Mouse (Mus musculus) layer of hippocampus, postnatal 10 days (tissue): ENCODE results near the gene Acbd5. TPM values are rescaled to one million over a fixed set of nuclear protein-coding genes. Genes with fewer than 3 reads are reported as not detected.

Experiments
- DNase-seq, 2 experiments: peaks; one replicate each; pipeline ENCODE4 v3.0.0; 2021; ENCODE audit warnings: low spot score in 2 of 2
- total RNA-seq, 2 experiments: library from RNA; stranded (reverse); gene quantifications; 2 replicates each; pipeline ENCODE4 v1.2.3; 2021

Gene Acbd5
- total RNA-seq, 2 experiments from 2014 or later: 68.9 to 80.7 TPM

- DNase-seq: no peak
Observed at GRCm38 (mm10) chr2:23068370-23068737, 387 bp downstream of the Acbd5 start.

- peak; percentile 93 to 95 for DNase-seq
Observed at GRCm38 (mm10) chr2:23068894-23069744, 1.2 kb downstream of the Acbd5 start.

GRCm38 (mm10) chr2:23070491-23070890, 2.5 kb downstream of the Acbd5 start:
- no peak for DNase-seq

DNA sequence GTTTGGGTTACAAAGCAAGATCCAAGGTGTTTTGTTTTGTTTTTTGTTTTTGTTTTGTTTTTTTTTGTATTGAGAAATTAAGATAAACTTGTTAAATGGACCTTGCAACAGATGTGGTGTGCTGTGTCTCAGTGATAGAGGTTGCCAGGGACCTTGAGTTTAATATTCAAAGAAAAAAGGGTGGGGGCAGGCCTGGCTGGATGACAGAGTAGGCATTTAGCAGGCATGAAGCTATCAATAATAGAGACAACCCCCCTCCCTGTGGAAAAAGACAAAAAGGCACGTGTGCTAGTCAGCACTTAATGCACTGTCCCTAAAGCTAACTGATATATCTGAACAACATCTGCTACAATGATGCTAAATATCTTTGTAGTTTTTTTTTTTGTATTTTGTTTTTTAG, 3.4 kb downstream of the Acbd5 start:
- no peak for DNase-seq

DNA sequence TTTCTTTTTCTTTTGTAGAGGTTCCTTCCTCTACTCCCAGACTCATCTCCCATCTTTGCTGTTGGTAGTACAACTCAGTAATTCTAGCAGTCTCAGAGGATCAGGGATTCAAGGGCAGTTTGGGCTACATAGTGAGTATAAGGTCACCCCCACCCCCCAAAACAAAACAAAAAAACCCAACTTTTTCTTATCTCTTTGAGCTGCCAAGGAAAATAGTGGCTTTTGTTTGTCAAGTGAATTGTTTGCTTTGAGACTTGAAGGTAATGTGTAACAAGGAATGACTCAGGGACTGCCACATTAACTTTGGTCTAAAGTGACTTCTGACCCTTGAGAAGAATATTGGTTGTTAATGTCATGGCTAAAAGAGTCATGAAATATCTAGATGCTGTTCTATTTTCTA, 7.9 kb downstream of the Acbd5 start:
- DNase-seq: no peak

GRCm38 (mm10) chr2:23076783-23077182, 8.8 kb downstream of the Acbd5 start:
- DNase-seq: no peak

GRCm38 (mm10) chr2:23077693-23078092, 9.7 kb downstream of the Acbd5 start:
- DNase-seq: no peak

DNA sequence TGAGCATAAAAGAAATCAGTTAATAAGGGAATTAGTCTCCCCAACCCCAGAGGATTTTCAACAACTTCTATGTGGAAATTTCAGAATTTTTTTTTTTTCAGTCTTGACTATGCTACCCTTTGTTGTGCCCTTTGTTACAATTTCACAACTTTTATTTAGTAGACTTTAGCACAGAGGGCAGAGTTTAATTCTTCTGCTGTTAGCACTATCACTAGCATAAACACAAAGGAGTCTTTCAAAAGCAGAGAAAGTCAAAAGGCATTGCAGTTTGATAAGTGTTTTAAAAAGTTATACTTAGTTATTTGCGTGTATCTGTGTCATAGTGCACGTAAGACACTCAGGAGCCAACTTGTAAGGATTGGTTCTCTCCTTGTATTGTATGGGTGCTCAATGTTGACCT, 10.6 kb downstream of the Acbd5 start:
- DNase-seq: no peak

- no peak for DNase-seq
Observed at GRCm38 (mm10) chr2:23084540-23084939, 16.6 kb downstream of the Acbd5 start.

- no peak for DNase-seq
Observed at GRCm38 (mm10) chr2:23092216-23092615, 24.2 kb downstream of the Acbd5 start.

GRCm38 (mm10) chr2:23097028-23097427, 29.1 kb downstream of the Acbd5 start:
- no peak for DNase-seq

DNA sequence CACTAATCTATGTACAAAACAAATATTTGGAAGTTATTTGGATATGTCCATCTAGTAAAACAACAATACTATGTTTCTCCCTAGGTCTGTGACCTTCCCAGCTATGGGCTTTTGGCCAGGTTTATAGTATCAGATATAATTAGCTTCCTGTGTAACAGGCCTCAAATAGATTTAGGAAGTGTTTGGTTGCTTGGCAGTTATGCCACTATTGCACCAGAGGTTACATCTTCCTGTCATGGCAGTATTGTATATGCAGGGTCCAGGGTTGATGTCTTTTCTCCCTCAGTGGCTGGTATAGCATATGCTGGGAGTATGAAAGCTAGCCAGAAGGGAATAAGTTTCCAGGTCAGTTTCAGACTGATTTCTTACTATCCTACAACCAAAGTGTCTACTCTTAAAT, 34.3 kb downstream of the Acbd5 start:
- no peak for DNase-seq

DNA sequence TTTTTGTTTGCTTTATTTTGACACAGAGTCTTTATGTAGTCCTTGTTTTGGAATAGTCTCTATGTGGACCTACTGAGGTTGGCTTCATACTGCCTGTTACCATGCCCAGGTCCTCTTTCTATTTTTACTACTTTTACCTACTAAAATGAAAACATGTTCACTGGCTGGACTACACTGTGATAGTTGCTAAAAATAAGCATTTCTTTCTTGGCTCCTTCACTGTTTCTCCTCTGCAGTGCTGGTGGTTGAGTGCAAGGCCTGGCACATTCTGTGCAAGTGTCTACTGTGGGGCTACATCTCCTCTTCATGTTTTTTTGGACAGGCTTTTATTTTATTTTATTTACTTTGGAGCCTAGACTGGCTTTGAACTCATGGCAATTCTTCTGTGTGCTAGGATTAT, 51.6 kb downstream of the Acbd5 start:
- DNase-seq: no peak

DNA sequence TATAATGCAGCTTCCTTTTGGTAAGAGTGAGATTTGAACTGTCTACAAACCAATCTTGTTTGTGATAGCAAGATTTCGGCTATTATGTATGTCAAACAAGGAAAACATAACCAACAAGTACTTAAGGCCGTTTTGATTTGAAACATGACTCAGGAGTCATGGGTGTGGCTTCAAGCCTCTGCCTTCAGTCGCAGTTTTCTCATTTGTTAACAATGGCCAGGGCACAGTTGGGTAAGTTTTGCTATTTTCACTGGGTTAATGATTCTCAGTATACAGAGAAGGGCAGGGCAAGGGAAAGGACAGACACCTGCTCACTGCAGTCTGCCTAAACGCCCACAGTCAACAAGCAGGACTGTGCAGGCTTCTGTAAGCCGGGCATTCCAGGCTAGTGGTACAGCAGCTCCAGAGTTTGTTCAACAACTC, 87.2 kb downstream of the Acbd5 start:
- DNase-seq: no peak

DNA sequence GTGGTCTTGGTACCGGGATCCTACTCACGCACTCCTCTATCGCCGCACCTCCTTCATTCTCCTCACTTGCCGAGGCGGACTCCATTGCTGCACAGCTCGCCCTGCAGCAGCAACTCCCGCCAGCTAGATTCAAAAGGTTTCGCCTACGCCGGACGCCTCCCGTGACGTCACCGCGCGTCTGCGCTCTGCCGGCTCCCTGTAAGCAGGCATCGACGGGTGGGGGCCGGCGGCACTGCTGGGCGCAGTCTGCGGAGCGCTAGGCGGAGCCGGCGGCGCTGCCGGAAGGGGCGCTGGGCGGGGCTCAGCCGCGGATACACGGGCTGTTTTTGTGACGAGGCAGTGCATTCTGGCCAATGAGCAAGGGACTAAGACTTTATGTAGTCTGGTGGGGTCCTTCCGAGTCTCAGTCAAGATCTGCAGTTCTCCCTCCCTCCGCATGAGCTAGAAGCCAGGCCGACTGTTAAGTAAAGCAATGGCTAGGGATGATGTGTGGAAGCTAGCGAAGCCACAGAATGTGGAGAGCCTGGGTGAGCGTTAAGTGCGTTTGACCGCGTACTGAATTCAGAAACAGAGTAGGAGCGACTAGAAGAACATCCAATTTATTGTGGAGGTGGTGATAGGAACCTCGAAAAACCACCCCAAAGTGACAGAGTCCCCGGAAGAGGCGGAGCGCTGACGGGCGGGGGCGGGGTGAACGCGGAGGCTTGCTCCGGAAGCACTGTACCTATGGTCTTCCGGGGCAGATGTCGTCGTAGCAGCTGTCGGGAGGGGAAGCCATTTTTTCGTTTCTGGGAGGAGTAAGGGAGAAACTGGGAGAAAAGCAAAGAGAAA, 88.0 kb downstream of the Acbd5 start, which contains the start of the genes Mastl and Yme1l1:
Mastl (minus strand) TSS at position 248 of the 831 bp plus-strand sequence.
Yme1l1 (plus strand) TSS at position 593 of the 831 bp plus-strand sequence.
- DNase-seq: peak; percentile 95 to 98

GRCm38 (mm10) chr2:23156608-23157081, 88.7 kb downstream of the Acbd5 start:
- DNase-seq: no peak

Other genes starting within 250 kb of the Acbd5 start
- 10 to 100 TPM; 20.1 to 25.0 TPM for gene Pdss1, start 172.6 kb upstream of the Acbd5 start, total RNA-seq
- 100 to 1,000 TPM; 158 to 164 TPM for gene Abi1, start 27.9 kb upstream of the Acbd5 start, total RNA-seq
- 1 to 10 TPM; 2.4 to 2.5 TPM for gene Mastl, start 87.9 kb downstream of the Acbd5 start, total RNA-seq
- gene Yme1l1, start 88.2 kb downstream of the Acbd5 start, total RNA-seq: 10 to 100 TPM; 89.4 to 92.5 TPM
- gene 4931423N10Rik, start 139.3 kb downstream of the Acbd5 start, total RNA-seq: under 1 TPM in 1 of 2 experiments, not detected in 1; 0.25 TPM